9 mouse cellular contexts compared by ENCODE assay signal in the genomic region with DNA sequence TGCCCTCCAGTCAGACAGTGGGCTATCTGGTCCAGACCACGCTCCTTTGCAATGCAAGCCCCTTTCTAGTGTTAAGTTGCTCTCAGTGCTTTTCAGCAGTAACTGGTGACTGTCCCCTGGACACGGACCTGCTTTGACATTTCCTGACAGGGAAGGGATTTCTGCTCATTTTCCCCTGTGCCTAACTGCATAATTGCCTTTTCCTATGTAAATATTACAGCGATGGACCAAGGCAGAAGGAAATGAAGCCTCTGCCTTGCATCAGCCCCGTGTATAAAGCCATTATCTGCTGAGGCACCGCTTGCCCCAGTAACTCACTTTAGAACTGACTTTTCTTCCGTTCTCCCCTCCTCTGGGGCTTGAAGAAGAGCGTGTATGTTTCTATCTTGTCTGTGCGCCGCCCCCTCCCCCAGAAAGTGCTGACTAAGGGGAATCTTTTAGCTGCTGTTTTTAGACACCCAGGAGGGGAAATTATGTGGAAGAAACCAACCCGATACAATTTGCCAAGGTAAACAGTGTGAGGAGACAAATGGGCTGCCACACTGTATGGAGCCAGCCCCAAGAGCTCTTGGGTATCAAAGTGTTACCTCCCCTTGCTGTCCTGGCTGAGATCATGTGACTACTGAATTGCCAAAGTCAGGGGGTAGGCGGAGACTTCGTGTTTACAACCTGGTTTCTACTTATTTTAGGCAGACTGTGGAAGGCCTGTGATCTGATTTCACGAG. TPM values are rescaled to one million over a fixed set of nuclear protein-coding genes. Genes with fewer than 3 reads are reported as not detected.
DNase-seq lines count a peak whose midpoint lies in the region; ATAC-seq and TF ChIP-seq lines count a peak whose summit lies in the region.
"Had no signal": no experiment of that assay in that cellular context is flagged by ENCODE, and none has a peak within 500 bp of the region (broad histone marks: within the 10 kb centered on the region; RNA-seq: fewer than 3 reads in every experiment).

No protein-coding gene starts in this region.

- no peak overlapping the region for H3K27ac ChIP-seq in liver, adult 2 months (replicated peaks; ENCODE audit: insufficient read depth, low read depth, low read length)
- H3K27ac ChIP-seq in intestine, embryonic 14.5 days (ENCODE audit: low read depth) = no peak overlapping the region
- no peak overlapping the region for H3K27ac ChIP-seq in neural tube, embryonic 12.5 days

- H3K4me3 ChIP-seq in liver, adult 2 months (ENCODE audit: insufficient read depth, low read depth, low read length) = no peak overlapping the region
- no peak overlapping the region for H3K4me3 ChIP-seq in intestine, embryonic 14.5 days (ENCODE audit: low read depth, low read length)
- H3K4me3 ChIP-seq in neural tube, embryonic 12.5 days = no peak overlapping the region

- no peak for ATAC-seq in intestine, embryonic 14.5 days (replicated peaks; ENCODE audit: low FRiP score, low TSS enrichment, low read depth)
- no peak for ATAC-seq in neural tube, embryonic 12.5 days (ENCODE audit: low FRiP score, low read depth)
- ATAC-seq: lung, postnatal 0 days had no signal

- no peaks in the 10 kb centered on the region for H3K79me2 ChIP-seq in liver, adult 2 months (ENCODE audit: control insufficient read depth, insufficient read depth, low read length)

- TF ChIP-seq CTCF in liver, adult 2 months (IDR thresholded peaks at IDR 0.05; ENCODE audit: low read depth, low read length) = no peak

- intact Hi-C loops in gastrocnemius, postnatal 36 days (cut with DNase I) = loop anchor here (5.0 kb wide), 2 partner anchors 69 to 199 kb away; no protein-coding TSS in a partner anchor

- no peak overlapping the region for H3K9ac ChIP-seq in liver, adult 2 months (ENCODE audit: low read depth, low read length)
- H3K9ac ChIP-seq in intestine, embryonic 14.5 days (ENCODE audit: low read length) = no peak overlapping the region
- no peak overlapping the region for H3K9ac ChIP-seq in neural tube, embryonic 12.5 days

- H3K4me1 ChIP-seq in liver, adult 2 months (ENCODE audit: control insufficient read depth, insufficient read depth, low read length) = peaks cover 9% of the 10 kb centered on the region
- H3K4me1 ChIP-seq in intestine, embryonic 14.5 days (replicated peaks; ENCODE audit: control insufficient read depth, insufficient read depth, low read length) = peaks cover 29% of the 10 kb centered on the region
- H3K4me1 ChIP-seq in neural tube, embryonic 12.5 days = peaks cover 26% of the 10 kb centered on the region

- 6% methylated on average over 13 of the region's 13 CpGs for WGBS in liver, adult 2 months
- WGBS in intestine, embryonic 14.5 days = 6% methylated on average over 13 of the region's 13 CpGs
- WGBS in neural tube, embryonic 12.5 days = 6% methylated on average over 13 of the region's 13 CpGs

- DNase-seq in liver, adult 2 months (ENCODE audit: extremely low read depth, low read depth, low spot score) = peak; percentile 81
- no peak for DNase-seq in liver
- peak; percentile 22 for DNase-seq in embryo, embryonic 10.5 days (ENCODE audit: low spot score)
- DNase-seq in intestine, embryonic 14.5 days (ENCODE audit: low spot score) = peak; percentile 64
- no peak for DNase-seq in gastrocnemius, adult 8-10 months (ENCODE audit: low spot score in 2 of 2)
- no peak for DNase-seq in gastrocnemius, postnatal 36 days
- no peak for DNase-seq in right cerebral cortex, postnatal 36 days (ENCODE audit: low spot score in 2 of 2)

- H3K9me3 ChIP-seq in intestine, embryonic 14.5 days (ENCODE audit: control insufficient read depth, low read length) = no peaks in the 10 kb centered on the region
- H3K9me3 ChIP-seq in neural tube, embryonic 12.5 days = no peaks in the 10 kb centered on the region

- H3K36me3 ChIP-seq in liver, adult 2 months (ENCODE audit: control insufficient read depth, insufficient read depth, low read length) = no peaks in the 10 kb centered on the region
- no peaks in the 10 kb centered on the region for H3K36me3 ChIP-seq in intestine, embryonic 14.5 days (ENCODE audit: control insufficient read depth, insufficient read depth, low read length)
- no peaks in the 10 kb centered on the region for H3K36me3 ChIP-seq in neural tube, embryonic 12.5 days

- TF ChIP-seq POLR2A in liver, adult 2 months (IDR thresholded peaks at IDR 0.05; ENCODE audit: extremely low read depth, insufficient read depth, low read length) = no peak

- H3K4me2 ChIP-seq in intestine, embryonic 14.5 days (ENCODE audit: low read length) = peak overlapping the region; percentile 1; the same call in 1 of the 2 replicates
- H3K4me2 ChIP-seq in neural tube, embryonic 12.5 days (replicated peaks) = peak overlapping the region; percentile 100

- peaks cover 21% of the 10 kb centered on the region; the same call in 1 of the 2 replicates for H3K27me3 ChIP-seq in liver, adult 2 months (ENCODE audit: control insufficient read depth, insufficient read depth, low read length)
- peaks cover 46% of the 10 kb centered on the region for H3K27me3 ChIP-seq in intestine, embryonic 14.5 days (replicated peaks; ENCODE audit: control insufficient read depth, insufficient read depth, low read length)
- peaks cover 47% of the 10 kb centered on the region for H3K27me3 ChIP-seq in neural tube, embryonic 12.5 days (replicated peaks)

RNA-seq across cellular contexts. Expression of a gene that starts 4.4 kb away (rescaled TPM):
- not detected in 2 replicates for total RNA-seq in liver, adult 2 months (2014; rRNA removed)
- 0.07 TPM in 1 of 2 replicates, not detected in the other for polyA plus RNA-seq in liver, adult 2 months (2012; rRNA removed)
- 1.5 and 2.5 TPM in 2 replicates for polyA plus RNA-seq in intestine, embryonic 14.5 days (2014; fragmentation: Nextera tagmentation; extraction: Ambion mirVana)
- polyA plus RNA-seq in neural tube, embryonic 12.5 days (2016; fragmentation: Nextera tagmentation; extraction: Ambion mirVana) = 2.7 and 3.6 TPM in 2 replicates
- under 1 TPM; 0.10 to 0.38 (median 0.24) TPM for total RNA-seq in gastrocnemius, adult 8-10 months (2022)
- under 1 TPM; 0.25 to 0.46 TPM for total RNA-seq in gastrocnemius, postnatal 36 days (2021)

Comparison
In these comparisons a context has a peak if more than half of its experiments do, and no peak if none do; other contexts are left out.
1. DNase-seq: peak in liver, adult 2 months (single experiment), embryo, embryonic 10.5 days (single experiment) and intestine, embryonic 14.5 days (single experiment); none in liver (single experiment), gastrocnemius, adult 8-10 months (0 of 2), gastrocnemius, postnatal 36 days (0 of 2) and right cerebral cortex, postnatal 36 days (0 of 2).